ENCODE assay signal across 27 mouse cellular contexts in the genomic region with DNA sequence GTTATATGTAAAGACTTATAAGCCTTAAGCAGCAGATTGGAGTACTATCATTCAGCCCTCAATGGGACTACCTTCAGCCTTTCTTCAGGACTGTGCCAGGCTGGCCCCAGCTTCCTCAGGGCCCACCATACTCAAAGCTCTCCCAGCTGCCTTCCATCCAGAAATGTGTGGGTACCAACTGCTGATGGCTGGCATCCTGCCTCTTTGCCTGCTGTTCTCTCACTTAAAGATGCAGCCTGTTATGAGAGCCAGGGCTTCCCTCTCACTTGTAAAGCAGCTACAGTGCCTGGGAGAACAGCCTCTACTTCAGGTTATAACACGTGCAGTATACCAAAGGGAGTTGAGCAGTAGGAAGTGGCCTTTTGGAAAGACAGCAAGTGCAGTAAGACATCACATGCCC. TPM values are rescaled to one million over a fixed set of nuclear protein-coding genes. Genes with fewer than 3 reads are reported as not detected.
"Had no signal": no experiment of that assay in that cellular context is flagged by ENCODE, and none has a peak within 500 bp of the region (broad histone marks: within the 10 kb centered on the region; RNA-seq: fewer than 3 reads in every experiment).

No protein-coding gene starts in this region.

- H3K9me3 ChIP-seq: kidney, embryonic 15.5 days; limb, embryonic 12.5 days; limb, embryonic 15.5 days; midbrain, embryonic 12.5 days; neural tube, embryonic 13.5 days had no signal

- H3K27me3 ChIP-seq: kidney, embryonic 15.5 days; limb, embryonic 12.5 days; limb, embryonic 15.5 days; neural tube, embryonic 13.5 days had no signal

- H3K27ac ChIP-seq: kidney, embryonic 15.5 days; limb, embryonic 12.5 days; limb, embryonic 15.5 days; liver, embryonic 14.5 days; midbrain, embryonic 12.5 days; neural tube, embryonic 13.5 days had no signal

- H3K9ac ChIP-seq: kidney, embryonic 15.5 days; limb, embryonic 12.5 days; limb, embryonic 15.5 days; liver, embryonic 14.5 days; liver, postnatal 0 days; lung, embryonic 14.5 days; midbrain, embryonic 12.5 days; neural tube, embryonic 13.5 days had no signal

- DNase-seq: kidney, adult 8-10 months; kidney, postnatal 10 days; kidney, postnatal 36 days; left cerebral cortex, postnatal 4 days; liver, postnatal 0 days; lung, embryonic 14.5 days; lung, postnatal 36 days; retina, postnatal 1 day; thymus, adult 18-20 months; thymus, postnatal 36 days had no signal

- H3K4me3 ChIP-seq: kidney, embryonic 15.5 days; limb, embryonic 12.5 days; limb, embryonic 15.5 days; midbrain, embryonic 12.5 days; myocyte; neural tube, embryonic 13.5 days had no signal

- H3K4me2 ChIP-seq: kidney, embryonic 15.5 days; limb, embryonic 12.5 days; limb, embryonic 15.5 days; liver, embryonic 11.5 days; lung, embryonic 14.5 days; midbrain, embryonic 12.5 days; neural tube, embryonic 13.5 days had no signal

- ATAC-seq: intestine, postnatal 0 days; liver, postnatal 0 days; lung, postnatal 0 days; midbrain, embryonic 16.5 days had no signal

- H3K4me1 ChIP-seq: limb, embryonic 15.5 days had no signal

RNA-seq across cellular contexts. Expression of a gene that starts 5.7 kb away (rescaled TPM):
- total RNA-seq: monocyte, adult 5-6 weeks had no signal
- polyA plus RNA-seq: liver, embryonic 11.5 days; liver, postnatal 0 days; lung, postnatal 0 days had no signal

RNA-seq across cellular contexts. Expression of a gene that starts 9.2 kb away (rescaled TPM):
- total RNA-seq: neutrophil, adult 5-6 weeks had no signal
- polyA plus RNA-seq: liver, postnatal 0 days had no signal

RNA-seq across cellular contexts. Expression of a gene that starts 29.4 kb away (rescaled TPM):
- total RNA-seq: layer of hippocampus, adult 18-20 months; layer of hippocampus, postnatal 10 days; monocyte, adult 5-6 weeks; neutrophil, adult 5-6 weeks had no signal
- polyA plus RNA-seq: kidney, embryonic 15.5 days; liver, embryonic 11.5 days; liver, embryonic 14.5 days; liver, postnatal 0 days; lung, embryonic 14.5 days; midbrain, embryonic 12.5 days; midbrain, embryonic 16.5 days; neural tube, embryonic 13.5 days; small intestine, adult 2 months had no signal

RNA-seq across cellular contexts. Expression of a gene that starts 37.4 kb away (rescaled TPM):
- total RNA-seq: layer of hippocampus, adult 18-20 months; left cerebral cortex, postnatal 14 days; monocyte, adult 5-6 weeks; neutrophil, adult 5-6 weeks had no signal
- polyA plus RNA-seq: midbrain, embryonic 16.5 days; neural tube, embryonic 13.5 days had no signal
